Mouse (Mus musculus) left cerebral cortex, adult 9 months (tissue): ENCODE measurements at regions not wholly inside any gene's neighbourhood (a gene's known extent, or its start where the extent isn't known, plus 50 kb on each side); places are given as distances from the start of the nearest gene placed in this dataset.

Source experiments
- DNase-seq, 2 experiments: peaks; one replicate each; pipeline ENCODE4 v3.0.0; 2022; ENCODE audit warnings: low spot score in 2 of 2

DNA sequence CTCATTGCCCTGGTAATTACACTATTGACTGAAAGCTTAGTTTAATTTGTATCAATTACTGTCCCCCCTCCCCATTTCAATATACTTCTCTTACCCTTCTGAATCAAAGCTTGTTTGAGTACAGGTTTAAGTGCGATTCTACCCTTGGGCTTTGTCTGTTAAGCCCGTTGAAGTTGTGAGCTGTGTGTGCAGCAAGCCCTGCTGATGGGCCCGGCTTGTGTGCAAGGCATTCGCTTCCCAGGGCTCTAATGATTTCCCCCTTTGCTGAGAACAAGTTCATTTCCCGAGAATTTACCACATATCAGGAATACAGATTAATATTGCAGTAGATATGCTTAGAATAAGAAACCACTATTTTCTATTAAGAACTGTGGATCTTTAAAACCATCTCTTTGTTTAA lies 460.6 kb downstream of the Dok5 start:
- no peak for DNase-seq
